Mouse (Mus musculus): ENCODE measurements around the gene Ube2f. TPM values are rescaled to one million over a fixed set of nuclear protein-coding genes. Genes with fewer than 3 reads are reported as not detected.

The Ube2f gene
- polyA plus RNA-seq, 1 experiment from 2014 or later: 58.6 TPM

- Histone ChIP-seq H3K27me3 (replicated peaks) (no peaks in the 10 kb centered on the region), H3K27ac (replicated peaks) (no peak overlapping the region), H3K4me2 (no peak overlapping the region), H3K36me3 (no peaks in the 10 kb centered on the region), H3K9me3 (replicated peaks) (no peaks in the 10 kb centered on the region), H3K9ac (replicated peaks) (no peak overlapping the region), H3K4me1 (no peaks in the 10 kb centered on the region), H3K4me3 (replicated peaks) (no peak overlapping the region)
- ATAC-seq (ENCODE audit: low FRiP score): no peak
- 49% methylated on average over 4 of the region's 4 CpGs for WGBS
These were observed 82.0 kb downstream of the Ube2f start for GRCm38 (mm10) chr1:91332102-91332501.

GRCm38 (mm10) chr1:91333582-91333981 lies 83.5 kb downstream of the Ube2f start:
- no peaks in the 10 kb centered on the region for H3K9me3 ChIP-seq (replicated peaks)
- H3K4me3 ChIP-seq (replicated peaks): no peak overlapping the region
- no peak overlapping the region for H3K27ac ChIP-seq (replicated peaks)
- H3K4me2 ChIP-seq: no peak overlapping the region
- no peak overlapping the region for H3K9ac ChIP-seq (replicated peaks)
- no peaks in the 10 kb centered on the region for H3K36me3 ChIP-seq
- H3K27me3 ChIP-seq (replicated peaks): no peaks in the 10 kb centered on the region
- no peak for ATAC-seq (ENCODE audit: low FRiP score)
- H3K4me1 ChIP-seq: no peaks in the 10 kb centered on the region

- no peak overlapping the region for H3K4me2 ChIP-seq
- 92% methylated on average over 7 of the region's 7 CpGs for WGBS
- no peak overlapping the region for H3K9ac ChIP-seq (replicated peaks)
- H3K9me3 ChIP-seq (replicated peaks): no peaks in the 10 kb centered on the region
- no peak overlapping the region for H3K4me3 ChIP-seq (replicated peaks)
- H3K27me3 ChIP-seq (replicated peaks): peaks cover 5% of the 10 kb centered on the region; the same call in 1 of the 2 replicates
- ATAC-seq (ENCODE audit: low FRiP score): no peak
- H3K4me1 ChIP-seq: no peaks in the 10 kb centered on the region
- H3K27ac ChIP-seq (replicated peaks): no peak overlapping the region
- no peaks in the 10 kb centered on the region for H3K36me3 ChIP-seq
These were observed 87.3 kb downstream of the Ube2f start for GRCm38 (mm10) chr1:91337355-91337754.

Other genes starting within 250 kb of the Ube2f start
- gene Rbm44, start 105.2 kb upstream of the Ube2f start, polyA plus RNA-seq (2015; fragmentation: Nextera tagmentation; extraction: Ambion mirVana): 0.28 and 0.75 TPM in 2 replicates
- gene Ramp1, start 70.5 kb upstream of the Ube2f start, polyA plus RNA-seq (2015; fragmentation: Nextera tagmentation; extraction: Ambion mirVana): 16.1 and 21.3 TPM in 2 replicates
- 16.3 and 16.6 TPM in 2 replicates for gene Scly, start 48.0 kb downstream of the Ube2f start, polyA plus RNA-seq (2015; fragmentation: Nextera tagmentation; extraction: Ambion mirVana)
- 0.08 and 0.09 TPM in 2 replicates for gene Espnl, start 71.8 kb downstream of the Ube2f start, polyA plus RNA-seq (2015; fragmentation: Nextera tagmentation; extraction: Ambion mirVana)
- 0.24 and 0.26 TPM in 2 replicates for gene Klhl30, start 100.7 kb downstream of the Ube2f start, polyA plus RNA-seq (2015; fragmentation: Nextera tagmentation; extraction: Ambion mirVana)
- 0.06 and 1.2 TPM in 2 replicates for gene Erfe, start 116.1 kb downstream of the Ube2f start, polyA plus RNA-seq (2015; fragmentation: Nextera tagmentation; extraction: Ambion mirVana)
- 144 and 149 TPM in 2 replicates for gene Ilkap, start 148.5 kb downstream of the Ube2f start, polyA plus RNA-seq (2015; fragmentation: Nextera tagmentation; extraction: Ambion mirVana)
- gene Hes6, start 163.7 kb downstream of the Ube2f start, polyA plus RNA-seq (2015; fragmentation: Nextera tagmentation; extraction: Ambion mirVana): 114 and 172 TPM in 2 replicates
- gene Per2, start 209.0 kb downstream of the Ube2f start, polyA plus RNA-seq (2015; fragmentation: Nextera tagmentation; extraction: Ambion mirVana): 4.9 and 5.3 TPM in 2 replicates
- 10.0 and 10.3 TPM in 2 replicates for gene Traf3ip1, start 244.3 kb downstream of the Ube2f start, polyA plus RNA-seq (2015; fragmentation: Nextera tagmentation; extraction: Ambion mirVana)

All from neural tube, embryonic 15.5 days (tissue).